Mouse (Mus musculus): ENCODE results near the gene Kctd21.

- TF ChIP-seq CTCF (IDR thresholded peaks at IDR 0.05; ENCODE audit: low read depth, low read length) (no peak), GATA2 (IDR thresholded peaks at IDR 0.05; ENCODE audit: borderline replicate concordance, low read depth, low read length) (no peak), GATA1 (IDR thresholded peaks at IDR 0.05; ENCODE audit: borderline replicate concordance, low read length) (no peak), TAL1 (conservative IDR thresholded peaks at IDR 0.05; ENCODE audit: low read depth, low read length) (no peak), POLR2AphosphoS5 (IDR thresholded peaks at IDR 0.05; ENCODE audit: insufficient replicate concordance, low read depth, low read length) (no peak)
Observed at GRCm38 (mm10) chr7:97347464-97347863, 15.3 kb downstream of the Kctd21 start.

All from G1E (cell line).